Mouse (Mus musculus): ENCODE results near the gene Gm38431. TPM values are rescaled to one million over a fixed set of nuclear protein-coding genes. Genes with fewer than 3 reads are reported as not detected.

Gm38431 gene
- polyA plus RNA-seq, 1 experiment from 2014 or later: 3.1 TPM

GRCm38 (mm10) chr9:21095958-21096357, 4.2 kb upstream of the Gm38431 start:
- H3K27ac ChIP-seq (ENCODE audit: low read depth, low read length): no peak overlapping the region
- 0 out of 2 replicates have a peak, but pooled peaks cover 3% of the 10 kb centered on the region for H3K36me3 ChIP-seq (ENCODE audit: control insufficient read depth, insufficient read depth, low read length)
- H3K9me3 ChIP-seq (ENCODE audit: control insufficient read depth, low read length): no peaks in the 10 kb centered on the region
- no peak overlapping the region for H3K4me2 ChIP-seq (replicated peaks; ENCODE audit: low read depth, low read length)
- no peaks in the 10 kb centered on the region for H3K27me3 ChIP-seq (ENCODE audit: control insufficient read depth, insufficient read depth, low read length)
- no peak for ATAC-seq (ENCODE audit: low FRiP score, low TSS enrichment)
- WGBS: over 99% methylated on average over 4 of the region's 4 CpGs
- H3K4me3 ChIP-seq (ENCODE audit: low read length): no peak overlapping the region
- no peak overlapping the region for H3K9ac ChIP-seq (ENCODE audit: low read depth, low read length)
- peaks cover under 1% of the 10 kb centered on the region; the same call in 1 of the 2 replicates for H3K4me1 ChIP-seq (ENCODE audit: control insufficient read depth, insufficient read depth, low read length)

- Histone ChIP-seq H3K27me3 (ENCODE audit: control insufficient read depth, insufficient read depth, low read length) (no peaks in the 10 kb centered on the region), H3K4me3 (ENCODE audit: low read length) (no peak overlapping the region), H3K4me2 (replicated peaks; ENCODE audit: low read depth, low read length) (no peak overlapping the region), H3K36me3 (ENCODE audit: control insufficient read depth, insufficient read depth, low read length) (peaks cover 19% of the 10 kb centered on the region), H3K4me1 (ENCODE audit: control insufficient read depth, insufficient read depth, low read length) (peaks cover 10% of the 10 kb centered on the region), H3K9ac (ENCODE audit: low read depth, low read length) (no peak overlapping the region), H3K27ac (ENCODE audit: low read depth, low read length) (no peak overlapping the region), H3K9me3 (ENCODE audit: control insufficient read depth, low read length) (no peaks in the 10 kb centered on the region)
- ATAC-seq (ENCODE audit: low FRiP score, low TSS enrichment): no peak
- 94% methylated on average over 9 of the region's 9 CpGs for WGBS
These were observed 1.6 kb upstream of the Gm38431 start for GRCm38 (mm10) chr9:21093423-21093822.

DNA sequence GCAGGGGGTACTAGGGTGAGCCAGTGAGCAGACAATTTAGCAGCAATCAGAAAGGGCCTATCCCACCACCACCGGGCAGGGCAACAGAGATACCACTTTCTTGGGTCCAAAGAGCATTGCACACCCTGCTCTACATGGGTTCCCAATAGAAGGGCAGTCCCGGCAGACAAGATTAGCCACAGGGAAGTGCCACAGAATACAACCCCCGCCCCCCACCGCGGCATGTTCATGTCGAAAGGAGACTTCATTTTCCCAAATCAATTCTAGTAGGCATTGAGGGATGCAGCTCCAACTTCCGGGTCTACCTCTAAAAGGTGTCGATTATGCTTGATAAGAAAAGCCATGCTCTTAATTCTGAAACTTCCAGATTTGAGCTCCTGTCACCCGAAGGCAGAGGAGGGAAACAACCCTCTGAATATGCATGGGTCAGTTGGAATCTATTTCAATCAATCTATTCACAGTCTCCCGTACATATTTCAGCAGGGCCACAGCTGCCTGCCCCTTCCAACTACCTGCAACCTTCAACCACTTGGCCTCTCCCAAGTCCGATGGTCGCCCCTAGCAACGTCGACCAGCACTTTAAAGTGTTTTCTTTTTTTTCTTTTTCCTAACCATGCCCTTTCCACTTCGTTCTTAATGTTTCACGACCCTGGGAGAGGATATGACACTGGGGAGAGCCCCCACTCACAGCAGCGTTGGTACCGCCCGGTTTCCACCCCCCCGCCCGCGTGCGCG, 658 bp downstream of the Gm38431 start:
- Histone ChIP-seq H3K4me1 (ENCODE audit: control insufficient read depth, insufficient read depth, low read length) (peaks cover 10% of the 10 kb centered on the region), H3K4me3 (ENCODE audit: low read length) (peak overlapping the region; percentile 81), H3K27me3 (ENCODE audit: control insufficient read depth, insufficient read depth, low read length) (no peaks in the 10 kb centered on the region), H3K9ac (ENCODE audit: low read depth, low read length) (peak overlapping the region; percentile 80), H3K36me3 (ENCODE audit: control insufficient read depth, insufficient read depth, low read length) (peaks cover 41% of the 10 kb centered on the region), H3K27ac (ENCODE audit: low read depth, low read length) (peak overlapping the region; percentile 86), H3K4me2 (replicated peaks; ENCODE audit: low read depth, low read length) (peak overlapping the region; percentile 88), H3K9me3 (ENCODE audit: control insufficient read depth, low read length) (no peaks in the 10 kb centered on the region)
- WGBS: 3% methylated on average over 24 of the region's 24 CpGs
- ATAC-seq (ENCODE audit: low FRiP score, low TSS enrichment): peak; percentile 15

DNA sequence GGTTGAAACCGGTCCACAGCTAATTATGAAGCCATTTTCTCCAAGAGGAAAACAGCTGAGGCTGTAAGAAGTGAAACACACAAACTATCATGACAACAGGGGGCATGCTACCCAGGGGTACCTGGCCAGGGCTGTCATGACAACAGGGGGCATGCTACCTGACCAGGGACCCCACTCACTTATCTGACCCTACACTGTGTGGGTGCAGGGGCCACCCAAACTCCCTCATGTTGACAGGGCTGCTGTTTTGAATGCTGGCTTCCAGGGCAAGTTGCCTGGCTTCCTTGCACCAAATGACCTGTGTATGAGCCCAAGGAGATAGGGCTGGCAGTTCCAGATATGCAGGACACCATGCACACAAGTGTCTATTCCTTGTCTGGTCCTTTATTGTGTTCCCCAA, 1.3 kb downstream of the Gm38431 start:
- Histone ChIP-seq H3K27me3 (ENCODE audit: control insufficient read depth, insufficient read depth, low read length) (no peaks in the 10 kb centered on the region), H3K4me2 (replicated peaks; ENCODE audit: low read depth, low read length) (peak overlapping the region; percentile 88), H3K4me1 (ENCODE audit: control insufficient read depth, insufficient read depth, low read length) (peaks cover 10% of the 10 kb centered on the region), H3K36me3 (ENCODE audit: control insufficient read depth, insufficient read depth, low read length) (peaks cover 47% of the 10 kb centered on the region), H3K9me3 (ENCODE audit: control insufficient read depth, low read length) (no peaks in the 10 kb centered on the region), H3K27ac (ENCODE audit: low read depth, low read length) (no peak overlapping the region), H3K4me3 (ENCODE audit: low read length) (peak overlapping the region; percentile 81), H3K9ac (ENCODE audit: low read depth, low read length) (peak overlapping the region; percentile 80)
- WGBS: 97% methylated on average over 1 of the region's 1 CpGs
- no peak for ATAC-seq (ENCODE audit: low FRiP score, low TSS enrichment)

DNA sequence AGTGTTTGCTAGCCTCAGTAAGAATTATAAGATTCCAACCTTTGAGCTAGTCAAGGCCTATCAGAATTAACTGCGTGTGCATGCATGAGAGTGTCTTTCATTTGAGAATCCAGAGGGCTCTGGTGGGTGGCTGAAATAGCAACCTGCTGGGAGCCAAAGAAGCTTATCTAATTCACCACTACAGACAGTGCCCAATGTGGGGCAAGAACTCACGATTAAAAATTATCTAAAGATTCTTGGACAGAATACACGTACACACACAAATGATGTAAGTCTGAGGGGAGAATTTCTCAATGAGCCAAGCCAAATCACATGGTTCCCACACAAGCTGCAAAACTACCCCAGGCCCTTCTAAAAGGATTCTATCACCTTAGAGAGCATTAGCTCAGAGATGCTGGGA, 8.5 kb downstream of the Gm38431 start:
- H3K4me3 ChIP-seq (ENCODE audit: low read length): no peak overlapping the region
- no peak overlapping the region for H3K27ac ChIP-seq (ENCODE audit: low read depth, low read length)
- no peak for ATAC-seq (ENCODE audit: low FRiP score, low TSS enrichment)
- no peaks in the 10 kb centered on the region for H3K27me3 ChIP-seq (ENCODE audit: control insufficient read depth, insufficient read depth, low read length)
- no peak overlapping the region for H3K4me2 ChIP-seq (replicated peaks; ENCODE audit: low read depth, low read length)
- no peak overlapping the region for H3K9ac ChIP-seq (ENCODE audit: low read depth, low read length)
- 95% methylated on average over 3 of the region's 3 CpGs for WGBS
- H3K4me1 ChIP-seq (ENCODE audit: control insufficient read depth, insufficient read depth, low read length): no peaks in the 10 kb centered on the region
- H3K9me3 ChIP-seq (ENCODE audit: control insufficient read depth, low read length): no peaks in the 10 kb centered on the region
- H3K36me3 ChIP-seq (ENCODE audit: control insufficient read depth, insufficient read depth, low read length): peaks cover 90% of the 10 kb centered on the region

DNA sequence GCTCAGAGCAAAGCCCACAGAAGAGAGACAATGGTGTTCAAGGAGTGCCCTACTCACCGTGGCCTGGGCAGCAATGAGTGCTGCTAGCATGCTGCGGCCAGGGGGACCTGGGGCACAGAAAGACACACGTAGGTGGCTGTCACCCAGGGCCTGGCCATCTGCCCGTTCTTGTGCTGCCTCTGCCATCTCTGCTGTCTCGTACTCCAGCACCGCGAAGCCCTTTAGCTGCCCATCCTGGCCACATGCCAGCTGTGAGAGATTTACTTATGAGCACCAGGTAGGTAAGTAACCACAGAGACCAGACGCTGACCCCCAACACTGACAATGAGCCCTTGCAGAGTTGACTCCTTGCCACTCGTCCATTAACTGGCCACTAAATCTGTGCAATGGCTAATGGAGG, 10.7 kb downstream of the Gm38431 start:
- ATAC-seq (ENCODE audit: low FRiP score, low TSS enrichment): no peak
- Histone ChIP-seq H3K36me3 (ENCODE audit: control insufficient read depth, insufficient read depth, low read length) (peaks cover 89% of the 10 kb centered on the region), H3K4me1 (ENCODE audit: control insufficient read depth, insufficient read depth, low read length) (no peaks in the 10 kb centered on the region), H3K9ac (ENCODE audit: low read depth, low read length) (no peak overlapping the region), H3K27ac (ENCODE audit: low read depth, low read length) (no peak overlapping the region), H3K27me3 (ENCODE audit: control insufficient read depth, insufficient read depth, low read length) (no peaks in the 10 kb centered on the region), H3K9me3 (ENCODE audit: control insufficient read depth, low read length) (no peaks in the 10 kb centered on the region), H3K4me3 (ENCODE audit: low read length) (no peak overlapping the region), H3K4me2 (replicated peaks; ENCODE audit: low read depth, low read length) (no peak overlapping the region)
- 89% methylated on average over 9 of the region's 9 CpGs for WGBS

GRCm38 (mm10) chr9:21075625-21076024, 16.2 kb downstream of the Gm38431 start:
- H3K9ac ChIP-seq (ENCODE audit: low read depth, low read length): no peak overlapping the region
- H3K27me3 ChIP-seq (ENCODE audit: control insufficient read depth, insufficient read depth, low read length): no peaks in the 10 kb centered on the region
- ATAC-seq (ENCODE audit: low FRiP score, low TSS enrichment): no peak
- H3K27ac ChIP-seq (ENCODE audit: low read depth, low read length): no peak overlapping the region
- no peak overlapping the region for H3K4me2 ChIP-seq (replicated peaks; ENCODE audit: low read depth, low read length)
- H3K9me3 ChIP-seq (ENCODE audit: control insufficient read depth, low read length): no peaks in the 10 kb centered on the region
- H3K4me1 ChIP-seq (ENCODE audit: control insufficient read depth, insufficient read depth, low read length): peaks cover 6% of the 10 kb centered on the region; the same call in 1 of the 2 replicates
- peaks cover 63% of the 10 kb centered on the region for H3K36me3 ChIP-seq (ENCODE audit: control insufficient read depth, insufficient read depth, low read length)
- no peak overlapping the region for H3K4me3 ChIP-seq (ENCODE audit: low read length)
- WGBS: 88% methylated on average over 3 of the region's 3 CpGs

DNA sequence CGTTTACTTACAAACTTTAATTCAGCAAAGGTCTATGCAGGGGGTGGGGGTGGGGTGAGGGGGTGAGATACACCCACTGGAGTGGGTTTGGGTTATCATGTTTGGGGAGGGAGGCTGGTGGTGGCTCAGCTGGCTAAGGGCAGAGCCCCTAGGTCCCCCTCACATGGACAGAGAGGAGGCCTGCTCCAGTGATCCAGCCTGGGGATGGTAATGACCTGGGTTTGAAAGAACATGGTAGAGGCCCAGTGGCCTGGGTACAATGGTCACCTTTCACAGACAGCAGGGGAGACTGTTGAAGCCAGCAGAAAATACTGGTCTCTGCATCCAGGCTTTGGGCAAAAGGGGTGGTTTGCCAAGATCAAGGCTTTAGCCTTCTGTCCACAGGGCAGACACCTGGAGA, 17.6 kb downstream of the Gm38431 start:
- ATAC-seq (ENCODE audit: low FRiP score, low TSS enrichment): no peak
- H3K4me3 ChIP-seq (ENCODE audit: low read length): no peak overlapping the region
- H3K9ac ChIP-seq (ENCODE audit: low read depth, low read length): no peak overlapping the region
- no peak overlapping the region for H3K27ac ChIP-seq (ENCODE audit: low read depth, low read length)
- 84% methylated on average over 1 of the region's 1 CpGs for WGBS
- H3K4me1 ChIP-seq (ENCODE audit: control insufficient read depth, insufficient read depth, low read length): peaks cover 6% of the 10 kb centered on the region; the same call in 1 of the 2 replicates
- no peaks in the 10 kb centered on the region for H3K27me3 ChIP-seq (ENCODE audit: control insufficient read depth, insufficient read depth, low read length)
- no peak overlapping the region for H3K4me2 ChIP-seq (replicated peaks; ENCODE audit: low read depth, low read length)
- peaks cover 54% of the 10 kb centered on the region for H3K36me3 ChIP-seq (ENCODE audit: control insufficient read depth, insufficient read depth, low read length)
- H3K9me3 ChIP-seq (ENCODE audit: control insufficient read depth, low read length): no peaks in the 10 kb centered on the region

DNA sequence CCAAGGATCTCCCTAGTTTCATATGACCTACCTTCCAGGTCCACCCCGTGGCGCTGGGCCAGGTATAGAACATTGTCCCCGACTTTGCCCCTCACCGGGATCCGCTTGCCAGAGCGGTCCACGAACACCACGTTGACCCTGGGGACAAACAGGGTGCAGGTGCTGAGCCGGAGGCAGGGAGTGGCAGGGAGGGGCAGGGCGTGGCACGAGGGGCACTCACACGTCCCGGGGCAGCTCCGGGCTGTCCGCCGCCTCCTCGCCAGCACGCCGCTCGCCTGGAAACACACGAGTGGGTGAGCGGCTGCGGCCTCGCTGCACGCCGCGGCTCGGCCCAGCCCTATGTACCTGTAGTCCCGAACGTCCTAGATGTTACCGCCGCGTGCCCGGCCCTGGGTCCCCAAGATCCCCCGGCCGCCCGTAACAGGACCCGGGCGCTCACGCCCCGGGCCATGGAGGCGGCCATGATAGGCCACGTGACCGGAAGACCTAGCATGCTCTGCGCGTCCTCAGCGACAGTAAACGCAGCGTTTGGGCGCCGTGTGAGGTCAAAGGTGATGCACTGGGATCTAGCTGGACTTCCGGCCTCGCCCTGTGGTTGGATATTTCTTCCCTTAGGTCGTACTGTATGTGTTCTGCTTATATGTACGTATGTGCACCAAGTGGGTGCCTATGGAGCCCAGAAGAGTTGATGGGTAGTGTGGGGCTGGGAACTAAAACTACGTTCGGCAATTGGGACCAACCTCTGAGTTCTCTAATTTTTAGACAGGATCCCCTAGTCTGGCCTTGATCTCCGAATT, 18.6 kb downstream of the Gm38431 start, which contains the start of the genes Gm49373 and Fdx1l:
Gene Gm49373, minus strand, starts transcription at position 53 of the 797 bp plus-strand sequence.
Gene Fdx1l, minus strand, starts transcription at position 571 of the 797 bp plus-strand sequence.
- Histone ChIP-seq H3K4me2 (replicated peaks; ENCODE audit: low read depth, low read length) (peak within 1 kb of the TSS; percentile 63), H3K36me3 (ENCODE audit: control insufficient read depth, insufficient read depth, low read length) (peaks cover 44% of the 10 kb centered on the region), H3K9ac (ENCODE audit: low read depth, low read length) (peak within 1 kb of the TSS; percentile 82), H3K4me1 (ENCODE audit: control insufficient read depth, insufficient read depth, low read length) (peaks cover 6% of the 10 kb centered on the region; the same call in 1 of the 2 replicates), H3K27me3 (ENCODE audit: control insufficient read depth, insufficient read depth, low read length) (no peaks in the 10 kb centered on the region), H3K27ac (ENCODE audit: low read depth, low read length) (peak within 1 kb of the TSS; percentile 49; the same call in 1 of the 2 replicates), H3K9me3 (ENCODE audit: control insufficient read depth, low read length) (no peaks in the 10 kb centered on the region), H3K4me3 (ENCODE audit: low read length) (peak within 1 kb of the TSS; percentile 70)
- ATAC-seq (ENCODE audit: low FRiP score, low TSS enrichment): peak; percentile 95
- WGBS: 3% methylated on average over 58 of the region's 58 CpGs

Data from kidney, embryonic 14.5 days (tissue).